Mouse (Mus musculus): ENCODE data around the gene Gm37240. TPM values are rescaled to one million over a fixed set of nuclear protein-coding genes. Genes with fewer than 3 reads are reported as not detected.

The Gm37240 gene
- polyA plus RNA-seq, 1 experiment: not detected

- no peaks in the 10 kb centered on the region for H3K4me1 ChIP-seq (ENCODE audit: control insufficient read depth, insufficient read depth, low read length)
- H3K27ac ChIP-seq (ENCODE audit: insufficient read depth, low read depth, low read length): no peak overlapping the region
- H3K4me3 ChIP-seq (ENCODE audit: insufficient read depth, low read length): no peak overlapping the region
- TF ChIP-seq POLR2A (IDR thresholded peaks at IDR 0.05; ENCODE audit: borderline replicate concordance, low read depth, low read length): no peak
- no peak for TF ChIP-seq CTCF (IDR thresholded peaks at IDR 0.05; ENCODE audit: low read depth, low read length)
These were observed 145.6 kb downstream of the Gm37240 start for GRCm38 (mm10) chr3:85741767-85742166.

- Histone ChIP-seq H3K4me3 (ENCODE audit: insufficient read depth, low read length) (no peak overlapping the region), H3K27ac (ENCODE audit: insufficient read depth, low read depth, low read length) (no peak overlapping the region), H3K4me1 (ENCODE audit: control insufficient read depth, insufficient read depth, low read length) (no peaks in the 10 kb centered on the region)
- TF ChIP-seq CTCF (IDR thresholded peaks at IDR 0.05; ENCODE audit: low read depth, low read length): no peak
These were observed 148.7 kb downstream of the Gm37240 start for GRCm38 (mm10) chr3:85738591-85738990.

GRCm38 (mm10) chr3:85733939-85734729 lies 153.2 kb downstream of the Gm37240 start:
- TF ChIP-seq POLR2A (IDR thresholded peaks at IDR 0.05; ENCODE audit: borderline replicate concordance, low read depth, low read length): no peak
- no peak for TF ChIP-seq CTCF (IDR thresholded peaks at IDR 0.05; ENCODE audit: low read depth, low read length)
- no peak overlapping the region for H3K4me3 ChIP-seq (ENCODE audit: insufficient read depth, low read length)
- no peaks in the 10 kb centered on the region for H3K4me1 ChIP-seq (ENCODE audit: control insufficient read depth, insufficient read depth, low read length)
- no peak overlapping the region for H3K27ac ChIP-seq (ENCODE audit: insufficient read depth, low read depth, low read length)

- TF ChIP-seq CTCF (IDR thresholded peaks at IDR 0.05; ENCODE audit: low read depth, low read length) (no peak), POLR2A (IDR thresholded peaks at IDR 0.05; ENCODE audit: borderline replicate concordance, low read depth, low read length) (no peak)
- Histone ChIP-seq H3K27ac (ENCODE audit: insufficient read depth, low read depth, low read length) (no peak overlapping the region), H3K4me1 (ENCODE audit: control insufficient read depth, insufficient read depth, low read length) (no peaks in the 10 kb centered on the region), H3K4me3 (ENCODE audit: insufficient read depth, low read length) (no peak overlapping the region)
These were observed 160.1 kb downstream of the Gm37240 start for GRCm38 (mm10) chr3:85727171-85727570.

- H3K27ac ChIP-seq (ENCODE audit: insufficient read depth, low read depth, low read length): no peak overlapping the region
- no peak overlapping the region for H3K4me3 ChIP-seq (ENCODE audit: insufficient read depth, low read length)
- H3K4me1 ChIP-seq (ENCODE audit: control insufficient read depth, insufficient read depth, low read length): no peaks in the 10 kb centered on the region
- TF ChIP-seq POLR2A (IDR thresholded peaks at IDR 0.05; ENCODE audit: borderline replicate concordance, low read depth, low read length): no peak
- TF ChIP-seq CTCF (IDR thresholded peaks at IDR 0.05; ENCODE audit: low read depth, low read length): no peak
These were observed 161.3 kb downstream of the Gm37240 start for GRCm38 (mm10) chr3:85725971-85726370.

- TF ChIP-seq POLR2A (IDR thresholded peaks at IDR 0.05; ENCODE audit: borderline replicate concordance, low read depth, low read length) (no peak), CTCF (IDR thresholded peaks at IDR 0.05; ENCODE audit: low read depth, low read length) (no peak)
- Histone ChIP-seq H3K27ac (ENCODE audit: insufficient read depth, low read depth, low read length) (no peak overlapping the region), H3K4me1 (ENCODE audit: control insufficient read depth, insufficient read depth, low read length) (no peaks in the 10 kb centered on the region), H3K4me3 (ENCODE audit: insufficient read depth, low read length) (no peak overlapping the region)
These were observed 162.2 kb downstream of the Gm37240 start for GRCm38 (mm10) chr3:85725110-85725509.

GRCm38 (mm10) chr3:85722581-85722980 lies 164.7 kb downstream of the Gm37240 start:
- Histone ChIP-seq H3K27ac (ENCODE audit: insufficient read depth, low read depth, low read length) (no peak overlapping the region), H3K4me1 (ENCODE audit: control insufficient read depth, insufficient read depth, low read length) (no peaks in the 10 kb centered on the region), H3K4me3 (ENCODE audit: insufficient read depth, low read length) (no peak overlapping the region)
- TF ChIP-seq CTCF (IDR thresholded peaks at IDR 0.05; ENCODE audit: low read depth, low read length): no peak
- TF ChIP-seq POLR2A (IDR thresholded peaks at IDR 0.05; ENCODE audit: borderline replicate concordance, low read depth, low read length): no peak

GRCm38 (mm10) chr3:85715764-85716297 lies 171.5 kb downstream of the Gm37240 start:
- Histone ChIP-seq H3K27ac (ENCODE audit: insufficient read depth, low read depth, low read length) (no peak overlapping the region), H3K4me3 (ENCODE audit: insufficient read depth, low read length) (no peak overlapping the region), H3K4me1 (ENCODE audit: control insufficient read depth, insufficient read depth, low read length) (no peaks in the 10 kb centered on the region)
- no peak for TF ChIP-seq CTCF (IDR thresholded peaks at IDR 0.05; ENCODE audit: low read depth, low read length)
- no peak for TF ChIP-seq POLR2A (IDR thresholded peaks at IDR 0.05; ENCODE audit: borderline replicate concordance, low read depth, low read length)

GRCm38 (mm10) chr3:85713936-85714709 lies 173.2 kb downstream of the Gm37240 start:
- Histone ChIP-seq H3K4me3 (ENCODE audit: insufficient read depth, low read length) (no peak overlapping the region), H3K27ac (ENCODE audit: insufficient read depth, low read depth, low read length) (no peak overlapping the region), H3K4me1 (ENCODE audit: control insufficient read depth, insufficient read depth, low read length) (no peaks in the 10 kb centered on the region)
- TF ChIP-seq CTCF (IDR thresholded peaks at IDR 0.05; ENCODE audit: low read depth, low read length) (no peak), POLR2A (IDR thresholded peaks at IDR 0.05; ENCODE audit: borderline replicate concordance, low read depth, low read length) (no peak)

GRCm38 (mm10) chr3:85710695-85711094 lies 176.6 kb downstream of the Gm37240 start:
- TF ChIP-seq POLR2A (IDR thresholded peaks at IDR 0.05; ENCODE audit: borderline replicate concordance, low read depth, low read length) (no peak), CTCF (IDR thresholded peaks at IDR 0.05; ENCODE audit: low read depth, low read length) (no peak)
- no peak overlapping the region for H3K27ac ChIP-seq (ENCODE audit: insufficient read depth, low read depth, low read length)
- no peak overlapping the region for H3K4me3 ChIP-seq (ENCODE audit: insufficient read depth, low read length)
- H3K4me1 ChIP-seq (ENCODE audit: control insufficient read depth, insufficient read depth, low read length): no peaks in the 10 kb centered on the region

All from bone marrow macrophage, adult 2 months (primary cell).